Mouse (Mus musculus) layer of hippocampus, postnatal 36 days (tissue): ENCODE measurements around the gene Rrad. TPM values are rescaled to one million over a fixed set of nuclear protein-coding genes. Genes with fewer than 3 reads are reported as not detected.

Experiments
- total RNA-seq, 2 experiments: library from RNA; stranded (reverse); gene quantifications; 2 replicates each; pipeline ENCODE4 v1.2.3; 2021

Rrad gene
- total RNA-seq, 2 experiments from 2014 or later = 1.1 to 1.3 TPM

Other genes with a start within 250 kb of the Rrad start
- 10 to 100 TPM; 59.5 to 62.7 TPM for gene Cmtm4, start 235.5 kb downstream of the Rrad start, total RNA-seq
- 100 to 1,000 TPM; 246 to 289 TPM for gene Dync1li2, start 188.3 kb downstream of the Rrad start, total RNA-seq
- under 1 TPM; 0.35 to 0.66 TPM for gene Terb1, start 121.4 kb downstream of the Rrad start, total RNA-seq
- gene Nae1, start 96.7 kb downstream of the Rrad start, total RNA-seq = 10 to 100 TPM; 45.5 to 48.9 TPM
- gene Car7, start 96.6 kb downstream of the Rrad start, total RNA-seq = 10 to 100 TPM; 15.2 to 17.7 TPM
- 1 to 10 TPM; 7.3 to 7.4 TPM for gene Pdp2, start 39.9 kb downstream of the Rrad start, total RNA-seq
- not detected for gene Cdh16, start 6.9 kb downstream of the Rrad start, total RNA-seq
- 10 to 100 TPM; 26.8 to 28.0 TPM for gene Ciao2b, start 10.6 kb upstream of the Rrad start, total RNA-seq
- not detected for gene Ces2a, start 102.7 kb upstream of the Rrad start, total RNA-seq
- under 1 TPM in 1 of 2 experiments, not detected in 1; 0.22 TPM for gene Ces2b, start 200.2 kb upstream of the Rrad start, total RNA-seq
- gene Ces2c, start 215.7 kb upstream of the Rrad start, total RNA-seq = not detected